Mouse (Mus musculus) frontal cortex, postnatal 36 days (tissue): Measurements from ENCODE around the gene Mpzl1.

Source experiments
- DNase-seq, 2 experiments: peaks; one replicate each; pipeline ENCODE4 v3.0.0; 2022; ENCODE audit warnings: low spot score in 2 of 2

Gene Mpzl1

GRCm38 (mm10) chr1:165616652-165617051, 17.7 kb downstream of the Mpzl1 start:
- DNase-seq = no peak

- DNase-seq = no peak
Measured at GRCm38 (mm10) chr1:165614793-165615192, 19.5 kb downstream of the Mpzl1 start.

- no peak for DNase-seq
Measured at GRCm38 (mm10) chr1:165613926-165614325, 20.4 kb downstream of the Mpzl1 start.

GRCm38 (mm10) chr1:165612714-165613113, 21.6 kb downstream of the Mpzl1 start:
- no peak for DNase-seq

- peak in 1 of 2 experiments; percentile 20 for DNase-seq
Measured at GRCm38 (mm10) chr1:165610321-165610999, 23.9 kb downstream of the Mpzl1 start.

- no peak for DNase-seq
Measured at GRCm38 (mm10) chr1:165609495-165610320, 24.6 kb downstream of the Mpzl1 start.

GRCm38 (mm10) chr1:165608904-165609303, 25.4 kb downstream of the Mpzl1 start:
- no peak for DNase-seq

GRCm38 (mm10) chr1:165605774-165606173, 28.6 kb downstream of the Mpzl1 start:
- DNase-seq = peak in 1 of 2 experiments; percentile 37

- DNase-seq = no peak
Measured at GRCm38 (mm10) chr1:165605108-165605507, 29.2 kb downstream of the Mpzl1 start.

- no peak for DNase-seq
Measured at GRCm38 (mm10) chr1:165604203-165604602, 30.1 kb downstream of the Mpzl1 start.

- no peak for DNase-seq
Measured at GRCm38 (mm10) chr1:165603218-165603617, 31.1 kb downstream of the Mpzl1 start.

- DNase-seq = no peak
Measured at GRCm38 (mm10) chr1:165601775-165602280, 32.5 kb downstream of the Mpzl1 start.

- no peak for DNase-seq
Measured at GRCm38 (mm10) chr1:165594699-165595421, 39.5 kb downstream of the Mpzl1 start.

- no peak for DNase-seq
Measured at GRCm38 (mm10) chr1:165592295-165593082, 41.8 kb downstream of the Mpzl1 start.

GRCm38 (mm10) chr1:165590760-165591159, 43.6 kb downstream of the Mpzl1 start:
- DNase-seq = no peak

- DNase-seq = no peak
Measured at GRCm38 (mm10) chr1:165589280-165590048, 44.9 kb downstream of the Mpzl1 start.

GRCm38 (mm10) chr1:165587845-165588244, 46.5 kb downstream of the Mpzl1 start:
- no peak for DNase-seq

GRCm38 (mm10) chr1:165586366-165586765, 48.0 kb downstream of the Mpzl1 start:
- DNase-seq = no peak

- no peak for DNase-seq
Measured at GRCm38 (mm10) chr1:165585389-165586104, 48.8 kb downstream of the Mpzl1 start.
